Mouse (Mus musculus) hindbrain, postnatal 0 days (tissue): ENCODE measurements around the gene Epb41l5. TPM values are rescaled to one million over a fixed set of nuclear protein-coding genes. Genes with fewer than 3 reads are reported as not detected.

Experiments used
- ATAC-seq: fragments of 200-750 bp; cut with Nextera tagmentation; 2 replicates; pipeline ENCODE4 v1.8.0; 2017; ENCODE audit warnings: mild to moderate bottlenecking, moderate TSS enrichment, moderate library complexity
- DNase-seq: peaks from one replicate; pipeline ENCODE4 v3.0.0-alpha.2; 2015; ENCODE audit warnings: low spot score
- H3K27ac ChIP-seq: fragments of 300-500 bp; sonication (generic); 2 replicates; pipeline ENCODE4 v1.5.1; 2014; ENCODE audit warnings: mild to moderate bottlenecking
- H3K27me3 ChIP-seq: fragments of 300-500 bp; sonication (generic); 2 replicates; pipeline ENCODE4 v1.6.1; 2014; ENCODE audit warnings: low read length, mixed read lengths; ENCODE audit not compliant: insufficient read depth
- H3K36me3 ChIP-seq: fragments of 300-500 bp; sonication (generic); 2 replicates; pipeline ENCODE4 v1.6.1; 2014; ENCODE audit warnings: low read length, mixed read lengths; ENCODE audit not compliant: insufficient read depth
- H3K4me1 ChIP-seq: fragments of 300-500 bp; sonication (generic); 2 replicates; pipeline ENCODE4 v1.6.1; 2014; ENCODE audit warnings: antibody characterized with exemption, low read length, mixed read lengths; ENCODE audit not compliant: insufficient read depth
- H3K4me2 ChIP-seq: fragments of 300-500 bp; sonication (generic); 2 replicates; pipeline ENCODE4 v1.6.1; 2014; ENCODE audit warnings: low read depth, mild to moderate bottlenecking, low read length, moderate library complexity, mixed read lengths
- H3K4me3 ChIP-seq: fragments of 300-500 bp; sonication (generic); 2 replicates; pipeline ENCODE4 v1.5.1; 2014; ENCODE audit warnings: low read length
- H3K9ac ChIP-seq: fragments of 300-500 bp; sonication (generic); replicated peaks from 2 replicates; pipeline ENCODE4 v1.6.1; 2014; ENCODE audit warnings: mild to moderate bottlenecking, low read length, moderate library complexity, mixed read lengths
- H3K9me3 ChIP-seq: fragments of 300-500 bp; sonication (generic); 2 replicates; pipeline ENCODE4 v1.6.1; 2016; ENCODE audit warnings: low read length, mixed read lengths
- CTCF ChIP-seq: IDR thresholded peaks from 2 replicates; pipeline ENCODE4 v1.5.1; 2016; ENCODE audit warnings: antibody characterized with exemption, control low read depth, low read depth
- WGBS: fragments of 180-500 bp; shearing (Covaris S2); extraction: QIAGEN DNeasy Blood & Tissue Kit; methylation state at CpG from one replicate; pipeline ENCODE4 v1.1.7; 2014; 5-methylcytosine and 5-hydroxymethylcytosine counted together
- polyA plus RNA-seq: library from polyadenylated mRNA; unstranded; fragments of >200 nt; fragmentation: Nextera tagmentation; extraction: Ambion mirVana; gene quantifications from 2 replicates; pipeline ENCODE4 v1.2.1, GENCODE M21; 2015
- total RNA-seq: library from RNA; depleted of rRNA; stranded (reverse); fragments of >200 nt; gene quantifications from 2 replicates; pipeline ENCODE4 v1.2.3, GENCODE M21; 2014

Gene Epb41l5
- total and polyA plus RNA-seq, 2 experiments from 2014 or later = 11.6 to 13.0 TPM

GRCm38 (mm10) chr1:119654307-119654706 lies 5.5 kb upstream of the Epb41l5 start:
- WGBS = 90% methylated on average over 2 of the region's 2 CpGs
- ATAC-seq (no peak), DNase-seq (no peak)
- no peak overlapping the region for H3K4me3 ChIP-seq
- H3K27ac ChIP-seq = no peak overlapping the region
- 0 out of 2 replicates have a peak, but pooled peaks cover 2% of the 10 kb centered on the region for H3K36me3 ChIP-seq
- no peaks in the 10 kb centered on the region for H3K27me3 ChIP-seq
- no peaks in the 10 kb centered on the region for H3K4me1 ChIP-seq
- no peak overlapping the region for H3K9ac ChIP-seq
- H3K4me2 ChIP-seq = no peak overlapping the region
- H3K9me3 ChIP-seq = no peaks in the 10 kb centered on the region
- peak; percentile 57 for TF ChIP-seq CTCF

DNA sequence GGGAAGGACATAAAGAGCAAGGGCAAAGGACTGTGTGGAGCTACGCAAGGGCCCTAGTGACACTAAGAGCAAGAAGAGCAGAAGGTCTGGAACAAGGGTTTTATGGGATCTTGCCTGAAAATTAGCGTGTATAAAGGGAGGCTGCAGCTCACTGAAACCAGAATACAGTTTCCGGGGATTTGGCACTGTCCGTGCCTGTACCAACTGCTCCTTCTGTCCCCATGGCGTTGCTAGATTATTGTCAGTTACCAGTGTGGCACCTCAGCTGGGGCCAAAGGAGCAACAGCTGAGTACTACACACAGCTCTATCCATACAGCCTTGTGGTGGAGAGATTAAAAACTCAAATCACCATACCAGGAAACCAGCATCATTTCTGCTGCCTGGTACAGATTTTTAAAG lies 1.6 kb upstream of the Epb41l5 start:
- no peak overlapping the region for H3K9ac ChIP-seq
- H3K9me3 ChIP-seq = no peaks in the 10 kb centered on the region
- H3K36me3 ChIP-seq = no peaks in the 10 kb centered on the region
- peaks cover 5% of the 10 kb centered on the region; the same call in 1 of the 2 replicates for H3K4me1 ChIP-seq
- no peak for ATAC-seq
- H3K4me3 ChIP-seq = no peak overlapping the region
- no peak for TF ChIP-seq CTCF
- WGBS = 68% methylated on average over 5 of the region's 5 CpGs
- no peak for DNase-seq
- no peak overlapping the region for H3K4me2 ChIP-seq
- H3K27me3 ChIP-seq = no peaks in the 10 kb centered on the region
- H3K27ac ChIP-seq = no peak overlapping the region

GRCm38 (mm10) chr1:119649627-119650026 lies 827 bp upstream of the Epb41l5 start:
- no peak overlapping the region for H3K9ac ChIP-seq
- no peaks in the 10 kb centered on the region for H3K9me3 ChIP-seq
- H3K4me3 ChIP-seq = no peak overlapping the region
- TF ChIP-seq CTCF = no peak
- H3K36me3 ChIP-seq = no peaks in the 10 kb centered on the region
- H3K27me3 ChIP-seq = no peaks in the 10 kb centered on the region
- no peak overlapping the region for H3K27ac ChIP-seq
- no peak for ATAC-seq
- peaks cover 5% of the 10 kb centered on the region; the same call in 1 of the 2 replicates for H3K4me1 ChIP-seq
- no peak overlapping the region for H3K4me2 ChIP-seq
- WGBS = 84% methylated on average over 2 of the region's 2 CpGs
- DNase-seq = no peak

GRCm38 (mm10) chr1:119646356-119646755 lies 2.4 kb downstream of the Epb41l5 start:
- Histone ChIP-seq H3K4me3 (no peak overlapping the region), H3K27ac (no peak overlapping the region), H3K9me3 (no peaks in the 10 kb centered on the region), H3K4me2 (no peak overlapping the region), H3K4me1 (peaks cover 5% of the 10 kb centered on the region; the same call in 1 of the 2 replicates), H3K27me3 (no peaks in the 10 kb centered on the region), H3K9ac (no peak overlapping the region), H3K36me3 (no peaks in the 10 kb centered on the region)
- no peak for ATAC-seq
- 84% methylated on average over 2 of the region's 2 CpGs for WGBS
- no peak for DNase-seq
- no peak for TF ChIP-seq CTCF

DNA sequence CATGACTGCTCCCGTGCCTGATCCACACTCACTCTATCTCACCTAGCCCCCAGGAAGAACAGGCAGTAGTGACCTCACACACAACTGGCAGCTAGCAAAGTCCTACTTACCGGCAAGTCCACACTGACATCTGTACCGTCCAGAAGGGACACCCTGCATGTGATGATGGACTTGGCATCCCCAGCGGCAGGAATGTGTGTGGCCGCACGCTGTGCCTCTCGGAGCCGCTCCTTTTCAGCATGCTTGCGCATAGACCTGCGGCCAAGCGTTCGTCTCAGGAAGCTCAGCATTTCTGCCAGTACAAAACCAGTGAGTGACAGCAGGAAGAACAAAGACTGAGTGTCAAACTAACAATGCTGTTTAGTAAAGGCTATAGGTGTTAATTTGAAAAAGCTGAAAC lies 6.4 kb downstream of the Epb41l5 start:
- H3K27me3 ChIP-seq = no peaks in the 10 kb centered on the region
- H3K27ac ChIP-seq = no peak overlapping the region
- no peak overlapping the region for H3K4me3 ChIP-seq
- TF ChIP-seq CTCF = peak; percentile 68
- no peaks in the 10 kb centered on the region for H3K4me1 ChIP-seq
- no peaks in the 10 kb centered on the region for H3K9me3 ChIP-seq
- H3K9ac ChIP-seq = no peak overlapping the region
- peak; percentile 78 for ATAC-seq
- no peaks in the 10 kb centered on the region for H3K36me3 ChIP-seq
- DNase-seq = peak; percentile 54
- no peak overlapping the region for H3K4me2 ChIP-seq
- 16% methylated on average over 12 of the region's 12 CpGs for WGBS

GRCm38 (mm10) chr1:119641090-119641812 lies 7.5 kb downstream of the Epb41l5 start:
- no peaks in the 10 kb centered on the region for H3K27me3 ChIP-seq
- no peak for ATAC-seq
- H3K9me3 ChIP-seq = no peaks in the 10 kb centered on the region
- no peak for DNase-seq
- no peak overlapping the region for H3K4me3 ChIP-seq
- no peaks in the 10 kb centered on the region for H3K4me1 ChIP-seq
- no peak overlapping the region for H3K9ac ChIP-seq
- H3K36me3 ChIP-seq = no peaks in the 10 kb centered on the region
- no peak for TF ChIP-seq CTCF
- H3K27ac ChIP-seq = no peak overlapping the region
- H3K4me2 ChIP-seq = no peak overlapping the region

DNA sequence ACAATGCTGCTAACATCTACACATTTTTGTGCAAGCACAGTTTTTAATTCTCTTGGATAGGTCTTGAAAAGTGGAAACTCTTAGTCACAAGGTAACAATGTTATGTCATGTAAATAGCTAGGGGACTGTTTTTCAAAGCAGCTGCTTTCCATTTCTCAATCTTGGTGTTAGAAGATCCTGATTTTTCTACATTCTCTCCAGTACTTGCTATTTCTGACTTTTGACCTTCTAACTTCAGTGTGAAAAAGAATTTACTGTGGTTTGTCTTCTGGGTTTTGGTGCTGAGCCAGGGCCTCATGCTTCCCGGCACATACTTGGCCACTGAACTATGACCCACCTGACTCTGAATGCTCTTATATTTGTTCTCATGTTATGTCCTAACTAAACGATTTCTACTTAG lies 8.8 kb downstream of the Epb41l5 start:
- Histone ChIP-seq H3K4me3 (no peak overlapping the region), H3K27me3 (no peaks in the 10 kb centered on the region), H3K9ac (no peak overlapping the region), H3K4me2 (no peak overlapping the region), H3K9me3 (no peaks in the 10 kb centered on the region), H3K4me1 (no peaks in the 10 kb centered on the region), H3K27ac (no peak overlapping the region), H3K36me3 (no peaks in the 10 kb centered on the region)
- TF ChIP-seq CTCF = no peak
- ATAC-seq = no peak
- 64% methylated on average over 2 of the region's 2 CpGs for WGBS
- no peak for DNase-seq
